Mouse (Mus musculus) midbrain, embryonic 16.5 days (tissue): ENCODE measurements around the gene Fau. TPM values are rescaled to one million over a fixed set of nuclear protein-coding genes. Genes with fewer than 3 reads are reported as not detected.

ENCODE experiments used
- ATAC-seq: fragments of 200-750 bp; cut with Nextera tagmentation; 2 replicates; pipeline ENCODE4 v1.8.0; 2017; ENCODE audit warnings: moderate TSS enrichment
- H3K27ac ChIP-seq: fragments of 300-500 bp; sonication (generic); 2 replicates; pipeline ENCODE4 v1.5.1; 2014; ENCODE audit warnings: mild to moderate bottlenecking, low read length, mixed read lengths
- H3K27me3 ChIP-seq: fragments of 300-500 bp; sonication (generic); 2 replicates; pipeline ENCODE4 v1.6.1; 2014; ENCODE audit warnings: low read depth, low read length, mixed read lengths; ENCODE audit not compliant: control insufficient read depth, insufficient read depth
- H3K36me3 ChIP-seq: fragments of 300-500 bp; sonication (generic); 2 replicates; pipeline ENCODE4 v1.6.1; 2014; ENCODE audit warnings: mild to moderate bottlenecking, low read length, moderate library complexity, mixed read lengths; ENCODE audit not compliant: control insufficient read depth, insufficient read depth
- H3K4me1 ChIP-seq: fragments of 300-500 bp; sonication (generic); 2 replicates; pipeline ENCODE4 v1.6.1; 2014; ENCODE audit warnings: mild to moderate bottlenecking, low read length, mixed read lengths; ENCODE audit not compliant: control insufficient read depth, insufficient read depth
- H3K4me2 ChIP-seq: fragments of 300-500 bp; sonication (generic); 2 replicates; pipeline ENCODE4 v1.6.1; 2014; ENCODE audit warnings: mild to moderate bottlenecking, low read length, mixed read lengths
- H3K4me3 ChIP-seq: fragments of 300-500 bp; sonication (generic); 2 replicates; pipeline ENCODE4 v1.5.1; 2014; ENCODE audit warnings: low read depth, mild to moderate bottlenecking, low read length, moderate library complexity, mixed read lengths
- H3K9ac ChIP-seq: fragments of 300-500 bp; sonication (generic); 2 replicates; pipeline ENCODE4 v1.6.1; 2014; ENCODE audit warnings: low read depth, low read length, mixed read lengths
- H3K9me3 ChIP-seq: fragments of 300-500 bp; sonication (generic); replicated peaks from 2 replicates; pipeline ENCODE4 v1.6.1; 2014; ENCODE audit warnings: mild to moderate bottlenecking, low read length, mixed read lengths; ENCODE audit not compliant: control insufficient read depth, poor library complexity, severe bottlenecking
- WGBS: fragments of 180-500 bp; shearing (Covaris S2); extraction: QIAGEN DNeasy Blood & Tissue Kit; methylation state at CpG from one replicate; pipeline ENCODE4 v1.1.7; 2014; 5-methylcytosine and 5-hydroxymethylcytosine counted together
- polyA plus RNA-seq: library from polyadenylated mRNA; unstranded; fragments of >200 nt; fragmentation: Nextera tagmentation; extraction: Ambion mirVana; gene quantifications from 2 replicates; pipeline ENCODE4 v1.2.1, GENCODE M21; 2015

The Fau gene
- polyA plus RNA-seq, 1 experiment from 2014 or later, result 459 TPM

GRCm38 (mm10) chr19:6054296-6054695, 3.3 kb upstream of the Fau start:
- H3K9ac ChIP-seq, result no peak overlapping the region
- WGBS, result 89% methylated on average over 5 of the region's 5 CpGs
- no peaks in the 10 kb centered on the region for H3K9me3 ChIP-seq
- no peak for ATAC-seq
- no peak overlapping the region for H3K4me2 ChIP-seq
- H3K36me3 ChIP-seq, result peaks cover 42% of the 10 kb centered on the region
- H3K4me1 ChIP-seq, result peaks cover 20% of the 10 kb centered on the region
- H3K27ac ChIP-seq, result no peak overlapping the region
- no peaks in the 10 kb centered on the region for H3K27me3 ChIP-seq
- H3K4me3 ChIP-seq, result no peak overlapping the region

- ATAC-seq, result no peak
- peaks cover 22% of the 10 kb centered on the region for H3K36me3 ChIP-seq
- WGBS, result 50% methylated on average over 4 of the region's 4 CpGs
These were observed 948 bp upstream of the Fau start for GRCm38 (mm10) chr19:6056696-6057095.

GRCm38 (mm10) chr19:6058513-6058912, 869 bp downstream of the Fau start:
- Histone ChIP-seq H3K4me1 (peaks cover 38% of the 10 kb centered on the region), H3K9me3 (no peaks in the 10 kb centered on the region), H3K27me3 (no peaks in the 10 kb centered on the region), H3K4me2 (peak overlapping the region; percentile 88), H3K27ac (no peak overlapping the region), H3K9ac (peak overlapping the region; percentile 91), H3K4me3 (peak overlapping the region; percentile 67), H3K36me3 (peaks cover 11% of the 10 kb centered on the region)
- 41% methylated on average over 5 of the region's 5 CpGs for WGBS
- no peak for ATAC-seq

More at GRCm38 (mm10) chr19:6056696-6057095, 948 bp upstream of the Fau start:
- H3K27me3 ChIP-seq, result no peaks in the 10 kb centered on the region
- peak overlapping the region; percentile 67 for H3K4me3 ChIP-seq
- H3K4me1 ChIP-seq, result peaks cover 24% of the 10 kb centered on the region
- peak overlapping the region; percentile 68 for H3K9ac ChIP-seq
- no peak overlapping the region for H3K27ac ChIP-seq
- no peaks in the 10 kb centered on the region for H3K9me3 ChIP-seq
- H3K4me2 ChIP-seq, result peak overlapping the region; percentile 88

- no peak for ATAC-seq
- Histone ChIP-seq H3K9ac (no peak overlapping the region), H3K27ac (no peak overlapping the region), H3K27me3 (no peaks in the 10 kb centered on the region), H3K4me2 (peak overlapping the region; percentile 88), H3K9me3 (no peaks in the 10 kb centered on the region), H3K4me3 (no peak overlapping the region; the same call in 1 of the 2 replicates), H3K36me3 (peaks cover 7% of the 10 kb centered on the region), H3K4me1 (peaks cover 38% of the 10 kb centered on the region)
- WGBS, result 91% methylated on average over 5 of the region's 5 CpGs
These were observed 1.3 kb downstream of the Fau start for GRCm38 (mm10) chr19:6058966-6059365.

- H3K36me3 ChIP-seq, result no peaks in the 10 kb centered on the region
- under 1% methylated on average over 57 of the region's 58 CpGs for WGBS
- ATAC-seq, result peak; percentile 76
These were observed 3.4 kb downstream of the Fau start, which contains the start of gene Znhit2 for GRCm38 (mm10) chr19:6061021-6061533. TSS of gene Znhit2 (plus strand) at chr19:6061192.

GRCm38 (mm10) chr19:6061641-6062302, 4.1 kb downstream of the Fau start:
- no peaks in the 10 kb centered on the region for H3K36me3 ChIP-seq
- peak overlapping the region; percentile 92 for H3K27ac ChIP-seq
- no peaks in the 10 kb centered on the region for H3K27me3 ChIP-seq
- peaks cover 45% of the 10 kb centered on the region for H3K4me1 ChIP-seq
- ATAC-seq, result no peak
- no peaks in the 10 kb centered on the region for H3K9me3 ChIP-seq
- peak overlapping the region; percentile 98 for H3K9ac ChIP-seq
- peak overlapping the region; percentile 100 for H3K4me2 ChIP-seq
- 2% methylated on average over 44 of the region's 44 CpGs for WGBS
- peak overlapping the region; percentile 88 for H3K4me3 ChIP-seq

More at GRCm38 (mm10) chr19:6061021-6061533, 3.4 kb downstream of the Fau start, which contains the start of gene Znhit2:
- no peaks in the 10 kb centered on the region for H3K27me3 ChIP-seq
- H3K9me3 ChIP-seq, result no peaks in the 10 kb centered on the region
- peak within 1 kb of the TSS; percentile 98 for H3K9ac ChIP-seq
- H3K27ac ChIP-seq, result peak within 1 kb of the TSS; percentile 92
- H3K4me1 ChIP-seq, result peaks cover 45% of the 10 kb centered on the region
- peak within 1 kb of the TSS; percentile 88 for H3K4me3 ChIP-seq
- peak within 1 kb of the TSS; percentile 100 for H3K4me2 ChIP-seq

- peak overlapping the region; percentile 88 for H3K4me3 ChIP-seq
- no peak for ATAC-seq
- H3K9ac ChIP-seq, result peak overlapping the region; percentile 98
- no peaks in the 10 kb centered on the region for H3K27me3 ChIP-seq
- H3K9me3 ChIP-seq, result no peaks in the 10 kb centered on the region
- H3K27ac ChIP-seq, result no peak overlapping the region
- peak overlapping the region; percentile 100 for H3K4me2 ChIP-seq
- H3K4me1 ChIP-seq, result peaks cover 42% of the 10 kb centered on the region
- H3K36me3 ChIP-seq, result no peaks in the 10 kb centered on the region
- 67% methylated on average over 5 of the region's 5 CpGs for WGBS
These were observed 4.8 kb downstream of the Fau start for GRCm38 (mm10) chr19:6062418-6062817.

GRCm38 (mm10) chr19:6063081-6063480, 5.4 kb downstream of the Fau start:
- H3K9me3 ChIP-seq, result no peaks in the 10 kb centered on the region
- H3K27me3 ChIP-seq, result no peaks in the 10 kb centered on the region
- no peaks in the 10 kb centered on the region for H3K36me3 ChIP-seq
- no peak overlapping the region for H3K4me3 ChIP-seq
- no peak overlapping the region for H3K9ac ChIP-seq
- H3K4me2 ChIP-seq, result peak overlapping the region; percentile 100; the same call in 1 of the 2 replicates
- H3K4me1 ChIP-seq, result peaks cover 46% of the 10 kb centered on the region
- H3K27ac ChIP-seq, result no peak overlapping the region
- WGBS, result 92% methylated on average over 6 of the region's 6 CpGs
- no peak for ATAC-seq

- H3K27ac ChIP-seq, result peak overlapping the region; percentile 91
- H3K4me2 ChIP-seq, result peak overlapping the region; percentile 91
- H3K36me3 ChIP-seq, result peaks cover 25% of the 10 kb centered on the region
- H3K9ac ChIP-seq, result peak overlapping the region; percentile 82
- peaks cover 37% of the 10 kb centered on the region for H3K4me1 ChIP-seq
- ATAC-seq, result peak; percentile 2; the same call in 1 of the 2 replicates
- H3K4me3 ChIP-seq, result peak overlapping the region; percentile 52
- H3K27me3 ChIP-seq, result no peaks in the 10 kb centered on the region
- WGBS, result 37% methylated on average over 4 of the region's 5 CpGs
- H3K9me3 ChIP-seq, result no peaks in the 10 kb centered on the region
These were observed 8.9 kb downstream of the Fau start for GRCm38 (mm10) chr19:6066571-6066970.
